Mouse (Mus musculus) megakaryocyte-erythroid progenitor cell, adult 5-6 weeks (primary cell): Measurements from ENCODE around the gene Gm8251. TPM values are rescaled to one million over a fixed set of nuclear protein-coding genes. Genes with fewer than 3 reads are reported as not detected.
"Not testable (repeated sequence)": the region's sequence is repeated elsewhere in the genome, so short reads cannot be mapped to it uniquely, and the experiment has no call there.

Experiments
- ATAC-seq: replicated peaks from 2 replicates; pipeline ENCODE4 v1.8.0; 2016; ENCODE audit warnings: mild to moderate bottlenecking, inconsistent platforms; ENCODE audit not compliant: severe bottlenecking, poor library complexity, low FRiP score, low TSS enrichment
- total RNA-seq, 2 experiments: library from RNA; stranded (forward) in 1 of 2; stranded (reverse) in 1 of 2; fragments of 200-1000, 215-1000 nt in 1 of 2; fragments of >200 nt in 1 of 2; fragmentation: Nextera tagmentation in 1 of 2; gene quantifications; 2 replicates each; pipeline ENCODE4 v1.2.3; 2014 to 2017

Gene Gm8251
- total RNA-seq (2014; fragmentation: Nextera tagmentation) (0.72 and 0.82 TPM in 2 replicates), total RNA-seq (2017) (0.19 and 0.46 TPM in 2 replicates)

- no peak for ATAC-seq
Observed at GRCm38 (mm10) chr1:44061836-44062235, at the start of gene Gm8251. Gene Gm8251 (minus strand): TSS chr1:44061936.

DNA sequence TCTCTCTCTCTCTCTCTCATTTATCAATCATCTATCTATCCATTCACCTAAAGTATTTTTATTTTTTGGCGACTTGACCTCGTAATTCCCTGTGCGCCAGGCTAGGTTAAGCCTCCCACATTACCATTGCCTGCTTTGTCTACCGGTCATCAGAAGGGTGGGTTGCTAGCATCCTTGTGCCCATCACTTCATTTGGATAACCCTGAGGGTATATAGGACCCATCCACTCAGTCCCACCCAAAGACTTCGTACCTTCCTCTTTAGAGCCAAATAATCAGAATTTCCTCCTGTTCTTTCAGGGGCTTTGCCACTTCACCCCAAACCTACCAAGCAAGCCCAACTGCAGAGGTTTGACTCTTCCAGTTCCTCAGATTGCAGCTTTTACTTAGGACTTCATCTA lies 41.2 kb upstream of the Gm8251 start:
- no peak for ATAC-seq

DNA sequence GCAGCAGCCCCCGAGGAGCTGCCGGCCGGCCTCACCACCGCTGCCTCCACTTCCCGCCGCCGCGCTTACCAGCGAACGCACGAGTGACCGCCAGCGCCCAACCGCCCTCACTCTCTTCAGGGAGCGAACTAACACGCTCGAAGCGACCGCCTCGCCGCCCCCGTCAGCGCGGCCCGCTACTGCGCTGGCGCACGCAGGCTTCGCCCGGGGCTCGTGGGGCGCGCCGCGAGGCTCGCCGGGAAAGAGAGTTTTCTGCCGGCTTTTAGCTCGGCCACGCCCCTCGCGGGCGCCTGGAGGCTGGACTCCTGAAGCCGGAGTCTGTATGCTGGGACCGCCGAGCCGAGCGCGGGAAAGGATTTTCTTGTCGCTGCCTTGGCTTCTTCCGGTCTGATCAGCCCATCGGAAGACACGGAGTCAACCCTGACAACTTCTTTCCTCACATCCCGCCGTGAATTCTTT lies 40.6 kb upstream of the Gm8251 start, which contains the start of gene Tex30:
Gene Tex30 (minus strand): TSS at position 183 of the 459 bp plus-strand sequence.
- peak; percentile 94 for ATAC-seq

- peak; percentile 91 for ATAC-seq
Observed at GRCm38 (mm10) chr1:44101448-44102225, 39.9 kb upstream of the Gm8251 start.

- peak; percentile 79; the same call in 1 of the 2 replicates for ATAC-seq
Observed at GRCm38 (mm10) chr1:44064625-44065024, 2.9 kb upstream of the Gm8251 start.

- no peak for ATAC-seq
Observed at GRCm38 (mm10) chr1:44063439-44063838, 1.7 kb upstream of the Gm8251 start.

GRCm38 (mm10) chr1:44057805-44058204 lies 3.9 kb downstream of the Gm8251 start:
- no peak for ATAC-seq

DNA sequence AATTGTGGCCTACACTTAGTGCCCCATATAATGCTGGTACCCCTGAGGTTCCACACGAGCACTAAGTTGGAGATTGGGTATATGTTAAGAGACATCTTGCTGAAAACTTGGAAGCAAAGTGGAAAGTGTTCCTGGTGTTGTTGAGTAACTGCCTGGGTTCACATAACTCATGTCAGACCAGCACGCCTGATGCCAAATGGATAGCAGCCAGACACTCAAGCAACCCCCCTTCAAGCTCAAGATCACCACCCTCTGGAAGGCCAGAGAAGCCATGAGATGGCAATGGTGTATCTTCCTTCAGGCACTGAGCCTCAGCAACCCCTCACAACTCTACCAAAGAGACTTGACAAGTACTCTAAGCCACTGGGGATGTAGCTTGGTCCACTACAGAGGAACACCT lies 15.2 kb downstream of the Gm8251 start:
- ATAC-seq: no peak

GRCm38 (mm10) chr1:44045689-44046088 lies 16.0 kb downstream of the Gm8251 start:
- not testable (repeated sequence) for ATAC-seq

DNA sequence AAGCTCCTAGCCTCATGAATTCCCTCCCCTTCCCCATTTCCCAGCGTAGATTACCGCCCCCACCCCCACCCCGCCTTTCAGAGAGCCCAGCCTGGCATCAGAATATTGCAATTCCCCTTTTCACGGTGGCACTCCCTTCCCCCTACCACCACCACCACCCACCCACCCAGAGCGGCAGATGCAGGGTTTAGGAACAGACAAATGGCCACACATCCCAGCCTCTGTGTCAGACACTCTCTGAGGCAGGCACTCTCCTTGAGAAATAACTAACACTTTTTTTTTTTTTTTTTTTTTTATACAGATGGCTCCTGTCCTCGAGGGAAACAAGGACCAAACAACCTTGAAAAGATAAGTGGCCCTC lies 19.2 kb downstream of the Gm8251 start:
- ATAC-seq: no peak; the same call in 1 of the 2 replicates

- ATAC-seq: peak; percentile 90
Observed at GRCm38 (mm10) chr1:44041797-44042554, 19.8 kb downstream of the Gm8251 start.

GRCm38 (mm10) chr1:44032948-44033347 lies 28.8 kb downstream of the Gm8251 start:
- ATAC-seq: no peak

- ATAC-seq: no peak
Observed at GRCm38 (mm10) chr1:44032213-44032612, 29.5 kb downstream of the Gm8251 start.

DNA sequence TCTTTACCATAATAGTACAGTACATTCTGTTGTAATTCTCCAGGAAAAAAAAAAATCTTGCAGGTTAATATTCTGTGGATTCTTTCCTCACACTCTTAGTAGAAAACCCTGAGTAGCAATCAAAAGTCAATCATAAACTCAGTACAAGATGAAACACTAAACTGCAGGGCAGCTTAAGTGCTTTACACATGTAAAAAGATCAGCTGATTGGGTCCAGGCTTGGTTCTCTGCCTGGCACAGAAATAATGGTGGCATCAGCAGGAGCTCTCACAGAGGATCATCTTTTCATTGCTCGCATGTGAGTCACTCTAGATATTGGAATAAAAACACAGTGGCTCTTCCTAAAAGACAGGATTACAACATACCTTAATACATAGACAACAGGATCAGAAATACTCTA lies 34.1 kb downstream of the Gm8251 start:
- no peak for ATAC-seq

DNA sequence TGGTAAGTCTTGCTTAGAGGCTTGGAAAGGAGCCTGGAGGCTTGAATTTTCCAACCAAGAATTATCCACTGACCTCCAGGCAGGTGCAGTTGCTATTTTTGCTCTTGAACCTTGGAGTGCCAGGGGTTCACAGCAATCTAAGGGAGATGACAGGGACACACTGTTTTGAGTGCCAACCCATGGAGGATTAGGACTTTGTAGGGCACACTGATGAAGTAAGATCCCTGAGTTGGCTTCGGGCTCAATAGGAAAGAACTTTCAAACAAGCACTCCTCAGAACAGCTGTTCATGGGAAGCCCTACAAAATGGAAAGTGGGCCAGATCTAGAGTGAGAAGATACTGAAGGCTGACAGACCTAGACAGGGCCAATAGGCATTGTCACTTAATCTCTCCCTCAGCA lies 39.1 kb downstream of the Gm8251 start:
- no peak for ATAC-seq

DNA sequence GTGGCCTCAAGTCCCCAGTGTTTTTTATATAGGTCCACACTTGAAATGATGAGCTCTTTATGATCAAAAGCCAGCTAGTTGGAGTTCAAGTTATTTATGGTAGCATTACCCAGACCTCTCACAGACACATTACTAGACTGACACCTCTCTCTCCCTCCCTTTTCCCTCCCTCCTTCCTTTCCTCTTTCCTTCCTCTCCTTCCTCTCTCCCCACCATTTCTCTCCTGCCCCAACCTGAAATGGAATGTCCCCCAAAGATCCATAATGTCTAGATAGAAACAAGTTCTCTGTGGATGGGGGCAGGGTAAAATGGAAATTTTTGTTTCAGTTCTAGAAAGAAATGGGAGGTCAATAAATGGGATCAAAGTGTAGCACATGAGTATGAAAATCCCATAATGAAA lies 41.8 kb downstream of the Gm8251 start, which contains the start of gene Mettl21c:
Gene Mettl21c (minus strand): TSS at position 101 of the 400 bp plus-strand sequence.
- no peak for ATAC-seq

DNA sequence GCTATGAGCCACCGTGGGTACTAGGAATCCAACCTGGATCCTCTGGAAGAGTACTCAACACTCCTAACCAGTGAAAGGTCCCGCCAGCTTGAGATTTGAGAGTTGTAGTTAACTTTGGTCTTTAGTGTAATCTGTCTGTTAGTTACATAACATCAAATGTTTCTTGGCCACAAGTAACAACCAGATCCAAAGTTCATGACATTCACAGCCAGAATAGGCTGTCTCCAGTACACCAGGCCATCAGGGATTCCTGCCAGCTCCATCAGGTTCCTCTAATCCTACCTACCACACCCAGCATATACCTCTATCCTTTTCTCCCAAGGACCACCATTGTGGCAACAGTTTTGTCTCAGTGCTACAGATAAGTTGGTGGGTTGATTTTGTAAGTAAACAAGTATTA lies 46.2 kb downstream of the Gm8251 start:
- no peak for ATAC-seq
